Mouse (Mus musculus) heart, adult 8-10 months (tissue): ENCODE measurements around the gene Abhd17c. TPM values are rescaled to one million over a fixed set of nuclear protein-coding genes. Genes with fewer than 3 reads are reported as not detected.
"Not testable (repeated sequence)": the region's sequence is repeated elsewhere in the genome, so short reads cannot be mapped to it uniquely, and the experiment has no call there.

Experiments used
- DNase-seq: peaks from one replicate; pipeline ENCODE4 v3.0.0; 2022; ENCODE audit warnings: low spot score
- total RNA-seq, 4 experiments: library from RNA; stranded (reverse); gene quantifications; 2 replicates each; pipeline ENCODE4 v1.2.4; 2022

The Abhd17c gene
- total RNA-seq, 4 experiments from 2014 or later = 28.0 to 31.6 (median 28.8) TPM

- DNase-seq = no peak
Measured at GRCm38 (mm10) chr7:84152821-84153220, 1.1 kb upstream of the Abhd17c start.

- no peak for DNase-seq
Measured at GRCm38 (mm10) chr7:84152374-84152773, 681 bp upstream of the Abhd17c start.

- peak; percentile 88 for DNase-seq
Measured at GRCm38 (mm10) chr7:84151960-84152334, 254 bp upstream of the Abhd17c start.

- DNase-seq = no peak
Measured at GRCm38 (mm10) chr7:84150361-84151000, 1.2 kb downstream of the Abhd17c start.

- DNase-seq = no peak
Measured at GRCm38 (mm10) chr7:84149821-84150220, 1.9 kb downstream of the Abhd17c start.

- no peak for DNase-seq
Measured at GRCm38 (mm10) chr7:84148896-84149295, 2.8 kb downstream of the Abhd17c start.

GRCm38 (mm10) chr7:84147746-84148145 is 3.9 kb downstream of the Abhd17c start:
- DNase-seq = no peak

- no peak for DNase-seq
Measured at GRCm38 (mm10) chr7:84145633-84146032, 6.1 kb downstream of the Abhd17c start.

- no peak for DNase-seq
Measured at GRCm38 (mm10) chr7:84142736-84143473, 8.8 kb downstream of the Abhd17c start.

GRCm38 (mm10) chr7:84142196-84142595 is 9.5 kb downstream of the Abhd17c start:
- no peak for DNase-seq

- no peak for DNase-seq
Measured at GRCm38 (mm10) chr7:84139566-84139965, 12.1 kb downstream of the Abhd17c start.

GRCm38 (mm10) chr7:84138731-84139130 is 13.0 kb downstream of the Abhd17c start:
- DNase-seq = no peak

- no peak for DNase-seq
Measured at GRCm38 (mm10) chr7:84137779-84138178, 13.9 kb downstream of the Abhd17c start.

- DNase-seq = no peak
Measured at GRCm38 (mm10) chr7:84135799-84136700, 15.6 kb downstream of the Abhd17c start.

GRCm38 (mm10) chr7:84132704-84133103 is 19.0 kb downstream of the Abhd17c start:
- DNase-seq = peak; percentile 41

- no peak for DNase-seq
Measured at GRCm38 (mm10) chr7:84131736-84132135, 20.0 kb downstream of the Abhd17c start.

GRCm38 (mm10) chr7:84128661-84129060 is 23.0 kb downstream of the Abhd17c start:
- DNase-seq = peak; percentile 72

GRCm38 (mm10) chr7:84125730-84126129 is 26.0 kb downstream of the Abhd17c start:
- DNase-seq = no peak

GRCm38 (mm10) chr7:84123651-84124050 is 28.0 kb downstream of the Abhd17c start:
- not testable (repeated sequence) for DNase-seq

- DNase-seq = no peak
Measured at GRCm38 (mm10) chr7:84121778-84122177, 29.9 kb downstream of the Abhd17c start.

- no peak for DNase-seq
Measured at GRCm38 (mm10) chr7:84120142-84120760, 31.4 kb downstream of the Abhd17c start.
